In genomic region chr17:65540441-65541272, GRCm38 (mm10) we compare ENCODE assay signal across 8 mouse cellular contexts. TPM values are rescaled to one million over a fixed set of nuclear protein-coding genes. Genes with fewer than 3 reads are reported as not detected.
DNase-seq lines count a peak whose midpoint lies in the region; ATAC-seq and TF ChIP-seq lines count a peak whose summit lies in the region.

Gene Tmem232 (minus strand): TSS chr17:65540782.

- ATAC-seq in intestine, embryonic 15.5 days: peak; percentile 92
- no peak for ATAC-seq in liver, embryonic 15.5 days (ENCODE audit: insufficient read depth)

- H3K9ac ChIP-seq in intestine, embryonic 15.5 days: no peak within 1 kb of the TSS
- H3K9ac ChIP-seq in liver, embryonic 15.5 days: no peak within 1 kb of the TSS

- TF ChIP-seq CTCF in thymus, adult 2 months (IDR thresholded peaks at IDR 0.05; ENCODE audit: borderline replicate concordance, control insufficient read depth, extremely low read depth, insufficient read depth, low read length, poor library complexity): 0 out of 2 replicates have a peak, but pooled peaks have one; percentile 25

- H3K27ac ChIP-seq in thymus, adult 2 months (ENCODE audit: control insufficient read depth, insufficient read depth, low read length): no peak within 1 kb of the TSS
- H3K27ac ChIP-seq in intestine, embryonic 15.5 days: no peak within 1 kb of the TSS
- no peak within 1 kb of the TSS for H3K27ac ChIP-seq in liver, embryonic 15.5 days (replicated peaks)

- H3K4me3 ChIP-seq in thymus, adult 2 months (ENCODE audit: control insufficient read depth, insufficient read depth, low read length): no peak within 1 kb of the TSS
- H3K4me3 ChIP-seq in intestine, embryonic 15.5 days (replicated peaks): peak within 1 kb of the TSS; percentile 26
- H3K4me3 ChIP-seq in liver, embryonic 15.5 days (replicated peaks): peak within 1 kb of the TSS; percentile 16; the same call in 1 of the 2 replicates

- TF ChIP-seq POLR2A in thymus, adult 2 months (IDR thresholded peaks at IDR 0.05; ENCODE audit: control insufficient read depth, extremely low read depth, insufficient read depth, low read length, poor library complexity): no peak

- H3K4me1 ChIP-seq in thymus, adult 2 months (replicated peaks; ENCODE audit: control insufficient read depth, insufficient read depth, low read length): 0 out of 2 replicates have a peak, but pooled peaks cover 2% of the 10 kb centered on the region
- H3K4me1 ChIP-seq in intestine, embryonic 15.5 days (replicated peaks): 0 out of 2 replicates have a peak, but pooled peaks cover 4% of the 10 kb centered on the region
- peaks cover 5% of the 10 kb centered on the region; the same call in 1 of the 2 replicates for H3K4me1 ChIP-seq in liver, embryonic 15.5 days (replicated peaks)

- 27% methylated on average over 26 of the region's 26 CpGs for WGBS in thymus, adult 2 months
- WGBS in intestine, embryonic 15.5 days: 17% methylated on average over 26 of the region's 26 CpGs
- 17% methylated on average over 26 of the region's 26 CpGs for WGBS in liver, embryonic 15.5 days (ENCODE audit: insufficient replicate concordance)

- no peaks in the 10 kb centered on the region for H3K36me3 ChIP-seq in thymus, adult 2 months (ENCODE audit: control insufficient read depth, insufficient read depth, low read length)
- no peaks in the 10 kb centered on the region for H3K36me3 ChIP-seq in intestine, embryonic 15.5 days
- no peaks in the 10 kb centered on the region for H3K36me3 ChIP-seq in liver, embryonic 15.5 days (replicated peaks)

- H3K9me3 ChIP-seq in intestine, embryonic 15.5 days: no peaks in the 10 kb centered on the region
- H3K9me3 ChIP-seq in liver, embryonic 15.5 days (replicated peaks): no peaks in the 10 kb centered on the region

- DNase-seq in thymus, adult 2 months: peak; percentile 5
- DNase-seq in thymus, adult 18-20 months: no peak
- DNase-seq in embryo, embryonic 10 days (ENCODE audit: low spot score): peak; percentile 67
- DNase-seq in heart, adult 11 months: peak; percentile 97
- peak; percentile 53 for DNase-seq in naive thymus-derived CD4-positive, alpha-beta T cell, adult 2 months (ENCODE audit: low read depth)
- no peak for DNase-seq in layer of hippocampus, postnatal 14 days (ENCODE audit: low spot score in 2 of 2)

- H3K27me3 ChIP-seq in thymus, adult 2 months (ENCODE audit: control insufficient read depth, insufficient read depth, low read length): no peaks in the 10 kb centered on the region; the same call in 1 of the 2 replicates
- H3K27me3 ChIP-seq in intestine, embryonic 15.5 days (replicated peaks): no peaks in the 10 kb centered on the region
- peaks cover 19% of the 10 kb centered on the region for H3K27me3 ChIP-seq in liver, embryonic 15.5 days

- peak within 1 kb of the TSS; percentile 62 for H3K4me2 ChIP-seq in intestine, embryonic 15.5 days (replicated peaks)
- peak within 1 kb of the TSS; percentile 52 for H3K4me2 ChIP-seq in liver, embryonic 15.5 days

RNA-seq across cellular contexts. Expression of gene Tmem232, which starts in this region (rescaled TPM):
- 0.05 TPM in 1 of 2 replicates, not detected in the other for polyA plus RNA-seq in thymus, adult 2 months (2012; rRNA removed)
- not detected in 2 replicates for polyA plus RNA-seq in intestine, embryonic 15.5 days (2015; fragmentation: Nextera tagmentation; extraction: Ambion mirVana)
- polyA plus RNA-seq in liver, embryonic 15.5 days (2015; fragmentation: Nextera tagmentation; extraction: Ambion mirVana): not detected in 2 replicates
- 1 to 10 TPM; 1.2 to 1.4 TPM for total RNA-seq in layer of hippocampus, postnatal 14 days (2021)

Comparison
In these comparisons a context has a peak if more than half of its experiments do, and no peak if none do; other contexts are left out.
1. Peak in DNase-seq in thymus, adult 2 months; RNA of the gene not detected or under 1 TPM.
2. Peak in ATAC-seq, H3K4me3 ChIP-seq and H3K4me2 ChIP-seq in intestine, embryonic 15.5 days; RNA of the gene not detected or under 1 TPM.
3. DNase-seq: peak in embryo, embryonic 10 days (single experiment), heart, adult 11 months (single experiment) and naive thymus-derived CD4-positive, alpha-beta T cell, adult 2 months (single experiment); none in thymus, adult 18-20 months (0 of 2) and layer of hippocampus, postnatal 14 days (0 of 2).